Mouse (Mus musculus) A20 (cell line): Measurements from ENCODE around the gene G3bp2.

Experiments used
- DNase-seq: peaks from one replicate; pipeline ENCODE4 v3.0.0-alpha.2; 2011; ENCODE audit warnings: low read depth, low spot score

G3bp2 gene

GRCm38 (mm10) chr5:92098351-92099109 is 15.0 kb upstream of the G3bp2 start:
- DNase-seq, result no peak

GRCm38 (mm10) chr5:92097779-92098178 is 14.3 kb upstream of the G3bp2 start:
- no peak for DNase-seq

GRCm38 (mm10) chr5:92096786-92097185 is 13.3 kb upstream of the G3bp2 start:
- DNase-seq, result no peak

GRCm38 (mm10) chr5:92094062-92094415 is 10.5 kb upstream of the G3bp2 start:
- DNase-seq, result no peak

- DNase-seq, result no peak
These were observed 9.9 kb upstream of the G3bp2 start for GRCm38 (mm10) chr5:92093263-92094061.

GRCm38 (mm10) chr5:92087469-92087868 is 4.0 kb upstream of the G3bp2 start:
- no peak for DNase-seq

- DNase-seq, result no peak
These were observed 2.5 kb upstream of the G3bp2 start for GRCm38 (mm10) chr5:92085821-92086550.

GRCm38 (mm10) chr5:92085246-92085645 is 1.7 kb upstream of the G3bp2 start:
- DNase-seq, result no peak

GRCm38 (mm10) chr5:92082821-92083401 is 608 bp downstream of the G3bp2 start:
- DNase-seq, result peak; percentile 82

GRCm38 (mm10) chr5:92081326-92081725 is 2.2 kb downstream of the G3bp2 start:
- no peak for DNase-seq

GRCm38 (mm10) chr5:92080400-92080799 is 3.1 kb downstream of the G3bp2 start:
- no peak for DNase-seq

- DNase-seq, result no peak
These were observed 4.2 kb downstream of the G3bp2 start for GRCm38 (mm10) chr5:92079304-92079703.

- DNase-seq, result no peak
These were observed 4.8 kb downstream of the G3bp2 start for GRCm38 (mm10) chr5:92078751-92079150.

GRCm38 (mm10) chr5:92076273-92076672 is 7.2 kb downstream of the G3bp2 start:
- no peak for DNase-seq

- no peak for DNase-seq
These were observed 9.5 kb downstream of the G3bp2 start for GRCm38 (mm10) chr5:92074061-92074460.

GRCm38 (mm10) chr5:92063192-92063591 is 20.3 kb downstream of the G3bp2 start:
- no peak for DNase-seq

GRCm38 (mm10) chr5:92052866-92053265 is 30.7 kb downstream of the G3bp2 start:
- DNase-seq, result no peak

- DNase-seq, result no peak
These were observed 33.1 kb downstream of the G3bp2 start for GRCm38 (mm10) chr5:92050419-92050818.

GRCm38 (mm10) chr5:92043783-92044182 is 39.7 kb downstream of the G3bp2 start, which contains the start of gene Cdkl2:
Gene Cdkl2 (minus strand): TSS chr5:92043883.
- no peak for DNase-seq

GRCm38 (mm10) chr5:92042377-92043348 is 40.9 kb downstream of the G3bp2 start:
- peak; percentile 96 for DNase-seq

GRCm38 (mm10) chr5:92019960-92020359 is 63.6 kb downstream of the G3bp2 start:
- no peak for DNase-seq
